Mouse (Mus musculus): ENCODE measurements around the gene Anxa4.

GRCm38 (mm10) chr6:86749817-86750216 is 43.6 kb downstream of the Anxa4 start:
- no peak for TF ChIP-seq CTCF (IDR thresholded peaks at IDR 0.05)
- no peak for TF ChIP-seq EP300 (IDR thresholded peaks at IDR 0.05)
